Mouse (Mus musculus) liver, adult 2 months (tissue): ENCODE data around the gene Rab31. TPM values are rescaled to one million over a fixed set of nuclear protein-coding genes. Genes with fewer than 3 reads are reported as not detected.
A peak's percentile ranks its signal among the peaks of the same experiment; 100 is the strongest.

Source experiments
- DNase-seq: peaks from one replicate; pipeline ENCODE4 v3.0.0-alpha.2; 2011; ENCODE audit warnings: low read depth, low spot score; ENCODE audit errors: extremely low read depth
- H3K27ac ChIP-seq: fragments of 200-500 bp; replicated peaks from 2 replicates; pipeline ENCODE4 v1.5.1; 2012; ENCODE audit warnings: low read depth, mild to moderate bottlenecking, control low read depth, inconsistent platforms, low read length; ENCODE audit not compliant: insufficient read depth
- H3K27me3 ChIP-seq: fragments of 200-500 bp; 2 replicates; pipeline ENCODE4 v1.6.1; 2012; ENCODE audit warnings: mild to moderate bottlenecking, moderate library complexity, low read length, inconsistent platforms; ENCODE audit not compliant: control insufficient read depth, insufficient read depth
- H3K36me3 ChIP-seq: fragments of 200-500 bp; 2 replicates; pipeline ENCODE4 v1.6.1; 2012; ENCODE audit warnings: low read length, inconsistent platforms; ENCODE audit not compliant: control insufficient read depth, insufficient read depth
- H3K4me1 ChIP-seq: fragments of 200-500 bp; 2 replicates; pipeline ENCODE4 v1.6.1; 2011; ENCODE audit warnings: low read length; ENCODE audit not compliant: control insufficient read depth, insufficient read depth
- H3K4me3 ChIP-seq: fragments of 200-500 bp; 2 replicates; pipeline ENCODE4 v1.5.1; 2011; ENCODE audit warnings: low read depth, mild to moderate bottlenecking, control low read depth, low read length, moderate library complexity; ENCODE audit not compliant: insufficient read depth
- H3K79me2 ChIP-seq: fragments of 200-500 bp; 2 replicates; pipeline ENCODE4 v1.6.1; 2012; ENCODE audit warnings: inconsistent platforms, mild to moderate bottlenecking, low read length, moderate library complexity; ENCODE audit not compliant: control insufficient read depth, insufficient read depth
- H3K9ac ChIP-seq: fragments of 200-500 bp; 2 replicates; pipeline ENCODE4 v1.6.1; 2012; ENCODE audit warnings: low read depth, mild to moderate bottlenecking, control low read depth, inconsistent platforms, low read length
- CTCF ChIP-seq: fragments of 200-500 bp; IDR thresholded peaks from 2 replicates; pipeline ENCODE4 v1.5.1; 2011; ENCODE audit warnings: low read depth, low read length, control low read depth
- POLR2A ChIP-seq: fragments of 200-500 bp; IDR thresholded peaks from 2 replicates; pipeline ENCODE4 v1.6.1; 2011; ENCODE audit warnings: low read length, control low read depth; ENCODE audit not compliant: insufficient read depth; ENCODE audit errors: extremely low read depth
- WGBS: fragments of 180-500 bp; shearing (Covaris S2); methylation state at CpG from one replicate; pipeline ENCODE4 v1.1.7; 2018; 5-methylcytosine and 5-hydroxymethylcytosine counted together
- polyA plus RNA-seq: library from polyadenylated mRNA; depleted of rRNA; stranded (reverse); fragments of >200 nt; gene quantifications from 2 replicates; pipeline ENCODE4 v1.2.3, GENCODE M21; 2012
- total RNA-seq: library from RNA; depleted of rRNA; stranded (reverse); fragments of >200 nt; gene quantifications from 2 replicates; pipeline ENCODE4 v1.2.3, GENCODE M21; 2014

Gene Rab31
- total and polyA plus RNA-seq, 2 experiments: 3.5 to 5.4 TPM

GRCm38 (mm10) chr17:65732666-65733065, 39.9 kb downstream of the Rab31 start:
- H3K79me2 ChIP-seq: no peaks in the 10 kb centered on the region
- WGBS: 79% methylated on average over 4 of the region's 4 CpGs

GRCm38 (mm10) chr17:65731710-65732109, 40.8 kb downstream of the Rab31 start:
- Histone ChIP-seq H3K27me3 (no peaks in the 10 kb centered on the region), H3K79me2 (no peaks in the 10 kb centered on the region), H3K4me1 (no peaks in the 10 kb centered on the region), H3K4me3 (no peak overlapping the region), H3K36me3 (no peaks in the 10 kb centered on the region), H3K9ac (no peak overlapping the region), H3K27ac (no peak overlapping the region)
- TF ChIP-seq CTCF (no peak), POLR2A (no peak)
- no peak for DNase-seq
- 91% methylated on average over 9 of the region's 9 CpGs for WGBS

More at GRCm38 (mm10) chr17:65732666-65733065, 39.9 kb downstream of the Rab31 start:
- H3K27ac ChIP-seq: no peak overlapping the region
- H3K4me1 ChIP-seq: no peaks in the 10 kb centered on the region
- no peak overlapping the region for H3K4me3 ChIP-seq
- TF ChIP-seq POLR2A (no peak), CTCF (no peak)
- H3K9ac ChIP-seq: no peak overlapping the region
- DNase-seq: no peak
- H3K27me3 ChIP-seq: no peaks in the 10 kb centered on the region
- no peaks in the 10 kb centered on the region for H3K36me3 ChIP-seq

GRCm38 (mm10) chr17:65729945-65730741, 42.4 kb downstream of the Rab31 start:
- TF ChIP-seq POLR2A (no peak), CTCF (no peak)
- H3K9ac ChIP-seq: no peak overlapping the region
- peak overlapping the region; percentile 10 for H3K27ac ChIP-seq
- no peaks in the 10 kb centered on the region for H3K4me1 ChIP-seq
- WGBS: 66% methylated on average over 16 of the region's 16 CpGs
- no peaks in the 10 kb centered on the region for H3K79me2 ChIP-seq
- H3K27me3 ChIP-seq: no peaks in the 10 kb centered on the region
- no peak overlapping the region for H3K4me3 ChIP-seq
- H3K36me3 ChIP-seq: no peaks in the 10 kb centered on the region
- DNase-seq: peak; percentile 37

GRCm38 (mm10) chr17:65726755-65727154, 45.8 kb downstream of the Rab31 start:
- TF ChIP-seq CTCF: no peak
- no peak for TF ChIP-seq POLR2A
- H3K9ac ChIP-seq: no peak overlapping the region
- no peaks in the 10 kb centered on the region for H3K4me1 ChIP-seq
- WGBS: 77% methylated on average over 5 of the region's 5 CpGs
- H3K27me3 ChIP-seq: no peaks in the 10 kb centered on the region
- H3K4me3 ChIP-seq: no peak overlapping the region
- peak overlapping the region; percentile 51; the same call in 1 of the 2 replicates for H3K27ac ChIP-seq
- DNase-seq: peak; percentile 47
- H3K36me3 ChIP-seq: no peaks in the 10 kb centered on the region
- no peaks in the 10 kb centered on the region for H3K79me2 ChIP-seq

GRCm38 (mm10) chr17:65726274-65726673, 46.3 kb downstream of the Rab31 start:
- no peaks in the 10 kb centered on the region for H3K4me1 ChIP-seq
- H3K27ac ChIP-seq: peak overlapping the region; percentile 51; the same call in 1 of the 2 replicates
- DNase-seq: no peak
- no peak overlapping the region for H3K4me3 ChIP-seq
- no peaks in the 10 kb centered on the region for H3K36me3 ChIP-seq
- WGBS: 84% methylated on average over 6 of the region's 6 CpGs
- TF ChIP-seq CTCF (peak; percentile 61), POLR2A (no peak)
- no peaks in the 10 kb centered on the region for H3K79me2 ChIP-seq
- no peaks in the 10 kb centered on the region for H3K27me3 ChIP-seq
- H3K9ac ChIP-seq: no peak overlapping the region

GRCm38 (mm10) chr17:65725814-65726213, 46.7 kb downstream of the Rab31 start:
- Histone ChIP-seq H3K27ac (no peak overlapping the region), H3K27me3 (no peaks in the 10 kb centered on the region)
- 91% methylated on average over 2 of the region's 2 CpGs for WGBS

More at GRCm38 (mm10) chr17:65725814-65726213, 46.7 kb downstream of the Rab31 start:
- H3K79me2 ChIP-seq: no peaks in the 10 kb centered on the region
- no peaks in the 10 kb centered on the region for H3K36me3 ChIP-seq
- no peak overlapping the region for H3K4me3 ChIP-seq
- TF ChIP-seq POLR2A (no peak), CTCF (no peak)
- no peak for DNase-seq
- no peaks in the 10 kb centered on the region for H3K4me1 ChIP-seq
- H3K9ac ChIP-seq: no peak overlapping the region
